Mouse (Mus musculus): Measurements from ENCODE around the gene Cfdp1. TPM values are rescaled to one million over a fixed set of nuclear protein-coding genes. Genes with fewer than 3 reads are reported as not detected.

Cfdp1 gene
- total RNA-seq, 2 experiments from 2014 or later: 33.4 to 35.2 TPM

DNA sequence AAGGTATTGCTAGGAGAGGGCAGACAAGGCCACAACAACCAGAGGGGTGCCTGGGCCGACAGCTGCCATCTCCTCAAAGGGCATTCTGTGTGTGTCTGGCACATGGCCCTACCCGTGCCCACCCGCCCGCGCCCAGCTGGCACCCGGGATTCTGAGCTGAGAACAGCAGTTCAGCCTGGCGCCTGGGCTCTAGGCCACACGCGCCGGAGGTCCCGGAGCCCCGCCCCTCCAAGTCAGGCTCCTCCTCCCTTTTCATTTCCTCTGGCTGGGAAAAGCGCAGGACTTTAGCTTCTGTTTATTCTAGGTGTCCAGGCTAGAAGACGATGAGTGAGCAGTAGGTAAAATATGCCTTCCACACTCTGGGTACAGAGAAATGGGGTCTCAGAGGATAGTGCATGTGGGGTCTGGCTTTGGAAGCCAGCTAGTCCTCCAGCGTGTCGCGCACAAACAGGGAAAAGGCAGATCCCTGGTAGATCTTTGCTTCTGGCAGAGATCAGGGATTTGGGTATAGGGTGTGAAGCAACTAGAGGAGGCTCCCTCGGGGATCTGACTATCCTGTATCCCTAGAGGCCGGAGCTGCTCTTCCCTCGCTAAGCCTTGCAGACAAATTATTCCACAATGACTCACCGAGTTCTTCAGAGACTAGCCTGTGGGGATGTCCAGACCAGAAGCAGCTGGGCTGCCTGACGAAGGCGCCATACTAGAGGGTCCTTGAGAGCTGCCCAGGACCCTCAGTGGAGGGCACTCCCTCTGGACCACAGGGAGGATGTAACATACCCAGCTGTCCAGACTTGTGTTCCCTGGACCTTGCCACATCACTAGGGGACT, 108.3 kb downstream of the Cfdp1 start:
- intact Hi-C loops (cut with DNase I): no loop called here
- peak; percentile 75 to 80 for DNase-seq

DNA sequence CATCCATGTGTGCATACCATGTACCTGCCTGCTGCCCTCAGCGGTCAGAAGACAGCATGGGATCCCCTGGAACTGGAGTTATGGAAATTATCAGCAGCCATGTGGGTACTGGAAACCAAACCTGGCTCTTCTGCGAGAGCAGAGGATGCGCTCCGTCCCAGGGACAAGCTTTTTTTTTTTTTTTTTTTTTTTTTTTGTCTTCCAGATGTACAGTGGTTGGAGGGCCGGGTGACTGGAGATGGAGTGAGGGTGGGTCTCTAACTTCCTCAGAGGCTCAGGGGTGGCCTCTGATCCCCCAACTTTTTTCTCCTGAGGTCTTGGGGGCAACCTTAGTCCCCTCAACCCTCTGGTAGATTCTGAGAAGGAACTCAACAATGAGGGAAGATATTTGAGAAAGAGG, 109.0 kb downstream of the Cfdp1 start:
- no peak for DNase-seq
- intact Hi-C loops (cut with DNase I): no loop called here

DNA sequence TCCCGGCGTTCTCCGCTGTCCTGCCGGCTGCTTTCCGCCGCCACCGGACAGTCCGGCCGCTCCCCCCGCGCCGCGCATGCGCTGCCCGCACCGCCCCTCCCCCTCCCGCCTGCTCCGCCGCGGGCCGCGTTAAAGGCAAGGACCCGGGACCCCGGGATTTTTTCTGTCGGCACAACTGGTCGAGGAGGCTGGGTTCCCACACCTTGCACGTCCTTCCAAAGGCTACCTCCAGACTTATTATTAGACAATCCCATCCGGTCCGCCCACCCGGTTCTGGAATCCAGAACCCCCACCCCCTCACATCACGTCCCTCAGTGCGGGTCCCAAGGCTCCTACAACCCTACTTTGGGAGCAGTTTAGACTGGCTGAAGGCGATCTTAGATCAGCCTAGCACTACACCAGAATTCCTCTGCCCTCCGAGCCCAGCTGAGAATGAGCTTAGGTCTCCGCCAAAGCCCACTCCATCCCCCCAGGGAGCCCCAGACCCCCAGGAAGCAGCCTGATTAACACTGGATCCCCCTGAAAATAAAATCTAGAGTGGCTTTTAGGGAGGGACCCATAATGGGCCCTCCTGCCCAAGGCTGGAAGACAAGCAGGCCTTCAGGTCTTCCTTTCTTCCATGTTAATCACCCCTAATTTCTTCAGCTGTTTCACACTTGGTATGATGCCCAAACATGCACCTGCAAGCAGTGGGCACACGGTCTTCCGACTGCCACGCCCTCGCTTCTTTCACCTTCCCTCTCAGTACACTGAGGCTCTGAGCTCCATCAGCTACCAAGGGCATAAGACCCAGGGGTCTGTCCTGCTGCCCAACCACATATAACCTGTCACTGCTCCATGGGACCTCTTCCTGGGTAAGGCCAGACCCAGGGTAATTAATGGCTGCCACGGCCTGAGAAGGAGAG, 110.0 kb downstream of the Cfdp1 start, which contains the start of gene Bcar1:
TSS of gene Bcar1 (minus strand) at position 18 of the 905 bp plus-strand sequence.
- DNase-seq: peak; percentile 84 to 87
- intact Hi-C loops (cut with DNase I): loop anchor here (2.0 kb wide), 2 partner anchors 17 to 27 kb away; no protein-coding TSS in a partner anchor

DNA sequence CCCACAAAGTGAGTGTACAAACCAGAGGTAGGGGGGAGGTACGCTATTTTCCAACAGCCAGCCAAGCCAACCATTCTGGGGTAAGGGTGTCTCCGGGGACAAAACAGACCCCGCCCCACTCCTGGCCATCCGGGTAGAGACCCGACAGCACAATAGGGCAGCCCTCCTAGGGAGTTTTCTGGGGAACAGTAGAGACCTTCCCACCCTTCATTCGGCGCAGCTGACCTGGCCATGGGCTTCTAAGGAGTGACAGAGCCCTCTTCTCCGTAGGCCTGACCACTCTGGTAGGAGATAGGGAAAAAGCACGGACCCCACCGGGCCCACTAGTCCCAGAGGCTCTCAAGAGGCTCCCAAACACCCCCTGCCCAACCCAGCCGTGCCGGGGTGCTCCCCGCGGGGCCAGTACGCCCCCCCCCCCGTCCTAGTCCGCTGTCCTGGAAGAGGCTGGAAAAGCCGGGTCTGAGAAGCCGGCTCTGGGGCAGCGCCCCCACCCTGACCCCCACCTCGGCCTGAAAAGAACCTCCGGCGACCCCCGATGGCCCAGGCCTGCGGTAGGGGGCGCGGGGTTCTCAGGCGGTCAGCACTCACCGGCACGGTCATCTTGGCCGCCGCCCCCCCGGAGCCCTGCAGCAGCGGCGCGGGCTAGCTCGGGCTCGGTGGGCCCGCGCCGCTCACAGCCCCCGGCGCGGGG, 110.8 kb downstream of the Cfdp1 start:
- no peak for DNase-seq
- intact Hi-C loops (cut with DNase I): loop anchor here (2.0 kb wide), 2 partner anchors 16 to 26 kb away; no protein-coding TSS in a partner anchor

DNA sequence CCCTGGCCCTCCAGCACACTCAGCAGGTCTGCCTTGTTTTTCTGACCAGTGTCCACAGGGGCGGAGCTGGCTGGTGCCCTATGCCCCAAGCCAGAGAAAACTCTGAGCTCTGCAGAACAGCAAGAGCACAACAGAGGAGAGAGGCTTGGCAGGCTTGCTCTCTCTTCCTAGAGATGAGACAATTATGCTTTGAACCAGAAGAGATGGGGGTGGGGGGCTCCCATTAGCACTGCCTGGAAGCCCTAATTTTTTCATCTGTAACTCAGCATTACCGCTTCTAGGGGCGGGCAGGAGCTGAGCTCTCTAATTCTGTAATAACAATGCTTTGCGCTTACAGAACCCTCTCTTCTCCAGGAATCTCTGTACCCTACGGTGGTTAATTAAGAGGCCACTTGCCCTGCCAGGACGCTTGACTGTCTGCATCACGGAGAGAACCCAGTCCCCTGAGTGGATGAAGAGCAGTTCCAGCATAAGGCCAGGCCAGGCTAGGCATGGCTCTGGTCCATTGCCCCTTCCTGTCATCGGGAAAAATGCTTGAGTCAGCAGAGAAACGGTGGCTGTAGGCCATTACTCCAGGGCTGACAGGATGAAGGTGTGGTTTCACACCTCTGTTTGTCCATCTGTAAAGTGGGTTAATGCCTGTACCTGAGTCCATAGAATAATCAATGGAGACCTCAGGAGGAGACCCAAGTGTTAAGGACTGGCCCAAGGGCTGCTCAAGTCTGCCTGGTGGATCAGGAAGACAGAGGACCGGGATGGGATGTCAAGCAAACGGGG, 111.6 kb downstream of the Cfdp1 start:
- DNase-seq: no peak
- intact Hi-C loops (cut with DNase I): loop anchor here (2.0 kb wide), 2 partner anchors 16 to 26 kb away; no protein-coding TSS in a partner anchor

DNA sequence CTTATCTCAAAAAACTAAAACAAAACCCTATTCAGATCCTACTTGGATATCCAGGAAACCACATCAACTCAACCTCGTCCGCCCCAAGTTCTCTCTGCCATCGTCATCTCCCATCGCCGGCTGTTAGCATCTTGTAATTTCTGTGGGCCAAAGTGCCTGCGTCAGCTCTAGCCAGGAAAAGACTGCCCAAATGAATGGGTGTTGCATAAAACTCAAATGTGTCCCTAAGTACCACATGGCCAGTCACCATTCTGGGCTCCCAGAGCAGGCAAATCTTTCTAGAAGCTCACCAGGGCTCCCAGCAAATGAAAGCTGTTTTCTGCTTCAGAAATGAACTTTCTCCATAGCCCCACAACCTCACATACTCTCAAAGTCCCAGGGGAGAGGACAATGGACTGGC, 112.5 kb downstream of the Cfdp1 start:
- DNase-seq: no peak
- intact Hi-C loops (cut with DNase I): no loop called here

DNA sequence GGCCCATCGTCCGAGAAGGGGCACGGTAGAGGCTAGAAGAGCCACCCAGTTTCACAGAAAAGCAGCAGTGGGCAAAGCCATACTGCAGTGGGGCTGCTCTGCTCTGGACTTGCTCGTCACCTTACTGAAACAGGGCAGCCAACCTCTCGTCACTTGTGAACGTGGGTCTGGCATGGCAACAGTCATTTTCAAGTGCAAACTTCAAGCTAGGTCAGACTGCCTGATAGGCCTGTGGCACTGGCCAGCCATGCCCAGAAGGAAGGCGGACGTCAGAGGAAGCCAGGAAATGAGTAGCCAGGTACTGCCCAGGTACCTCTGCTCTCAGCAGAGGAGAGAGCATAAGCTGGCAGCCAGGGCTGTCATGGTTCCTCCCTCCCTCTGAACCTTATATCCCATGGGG, 113.1 kb downstream of the Cfdp1 start:
- intact Hi-C loops (cut with DNase I): no loop called here
- no peak for DNase-seq

DNA sequence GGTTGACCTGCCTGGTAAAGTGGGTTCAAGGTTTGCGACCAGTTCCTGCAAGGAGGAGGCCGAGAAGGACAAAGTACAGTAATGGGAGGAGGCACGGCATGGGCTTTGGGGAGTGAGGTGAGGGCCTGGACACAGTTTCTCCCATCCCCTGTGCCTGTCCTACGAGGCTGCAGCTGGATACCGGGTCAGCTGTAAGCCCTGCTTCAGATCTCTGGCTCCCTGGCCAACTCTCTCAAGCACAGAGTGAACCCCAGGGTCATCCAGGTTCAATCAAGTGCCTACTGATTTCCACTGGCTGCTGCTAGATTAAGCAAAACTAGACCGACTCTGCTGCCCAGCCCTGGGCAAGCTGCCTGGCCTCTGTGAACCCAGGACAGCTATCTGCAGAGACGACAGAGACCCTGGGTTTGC, 113.8 kb downstream of the Cfdp1 start:
- intact Hi-C loops (cut with DNase I): no loop called here
- DNase-seq: no peak

DNA sequence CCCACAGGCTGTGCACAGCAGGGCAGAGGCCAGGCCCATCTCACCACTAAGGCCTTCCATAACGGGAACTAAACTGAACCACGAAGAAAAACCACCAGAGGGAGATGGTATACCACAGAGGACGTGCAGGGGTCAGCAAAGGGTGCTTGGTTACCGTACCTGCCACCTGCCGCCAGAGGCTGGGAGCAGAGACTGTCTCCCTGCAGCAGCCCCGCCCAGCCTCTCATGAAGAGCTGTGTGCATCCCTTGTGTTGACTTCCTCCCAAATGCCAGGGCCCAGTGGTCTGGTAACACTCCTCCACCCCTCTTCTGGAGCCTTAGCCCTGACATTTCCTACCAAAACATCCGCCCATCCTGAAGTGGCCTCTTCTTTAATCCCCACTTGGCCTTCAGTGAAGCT, 114.5 kb downstream of the Cfdp1 start:
- no peak for DNase-seq
- intact Hi-C loops (cut with DNase I): no loop called here

DNA sequence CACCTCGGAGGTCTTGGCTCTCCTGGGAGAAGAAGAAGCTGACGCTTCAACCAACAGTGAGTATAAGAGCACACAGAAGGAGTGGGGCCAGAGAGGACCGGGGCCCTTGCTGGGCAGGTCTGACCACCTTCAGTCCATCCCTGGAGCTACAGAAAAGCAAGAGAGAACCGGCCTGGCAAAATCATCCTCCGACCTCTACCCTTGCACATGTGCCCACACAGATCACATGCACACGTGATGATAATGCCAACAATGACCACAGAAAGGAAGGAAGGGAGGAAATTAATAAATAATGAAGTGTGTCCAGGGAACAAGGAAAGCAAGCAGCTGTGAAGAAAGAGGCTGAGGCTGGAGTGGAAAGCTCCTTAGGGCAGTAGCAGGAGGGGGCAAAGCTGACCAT, 115.2 kb downstream of the Cfdp1 start:
- intact Hi-C loops (cut with DNase I): no loop called here
- DNase-seq: no peak

DNA sequence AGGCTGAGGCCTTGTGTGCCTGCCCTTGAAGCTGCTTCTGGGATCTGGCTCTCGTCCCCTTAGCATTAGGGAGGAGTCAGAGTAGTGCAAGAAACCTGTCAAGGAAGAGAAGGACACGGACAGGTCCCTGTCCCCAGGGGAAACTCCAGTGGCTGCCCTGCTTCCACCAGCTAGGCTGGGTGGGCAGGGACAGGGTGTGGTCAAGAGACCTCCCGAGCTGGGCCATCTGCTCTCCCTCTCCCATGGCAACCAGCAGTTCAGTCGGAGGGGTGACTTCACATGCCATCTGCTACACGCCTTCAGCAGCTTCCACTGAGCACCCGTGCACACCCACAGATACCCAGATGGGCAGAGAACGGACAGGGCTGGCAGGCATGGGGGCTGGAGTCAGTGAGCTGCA, 117.8 kb downstream of the Cfdp1 start:
- intact Hi-C loops (cut with DNase I): no loop called here
- no peak for DNase-seq

DNA sequence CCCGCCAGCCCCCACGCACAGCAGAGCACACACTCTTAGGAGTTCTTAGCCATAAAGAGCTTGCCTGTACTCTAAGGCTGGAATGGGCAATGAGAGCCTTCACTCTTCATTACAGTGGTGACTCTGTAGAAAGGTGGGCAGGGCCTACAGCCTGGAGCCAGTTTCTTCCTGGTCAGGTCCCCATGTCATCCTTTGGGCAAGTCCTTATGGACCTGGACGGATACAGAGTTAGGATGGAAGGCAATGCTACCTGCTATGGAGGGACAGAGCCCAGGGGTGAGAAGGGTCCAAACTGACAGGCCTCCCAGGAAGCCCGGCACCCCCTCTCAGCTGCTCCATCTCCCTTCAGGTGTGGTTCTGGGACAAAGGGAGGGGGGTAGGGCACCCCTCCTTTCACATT, 118.3 kb downstream of the Cfdp1 start:
- DNase-seq: no peak
- intact Hi-C loops (cut with DNase I): no loop called here

DNA sequence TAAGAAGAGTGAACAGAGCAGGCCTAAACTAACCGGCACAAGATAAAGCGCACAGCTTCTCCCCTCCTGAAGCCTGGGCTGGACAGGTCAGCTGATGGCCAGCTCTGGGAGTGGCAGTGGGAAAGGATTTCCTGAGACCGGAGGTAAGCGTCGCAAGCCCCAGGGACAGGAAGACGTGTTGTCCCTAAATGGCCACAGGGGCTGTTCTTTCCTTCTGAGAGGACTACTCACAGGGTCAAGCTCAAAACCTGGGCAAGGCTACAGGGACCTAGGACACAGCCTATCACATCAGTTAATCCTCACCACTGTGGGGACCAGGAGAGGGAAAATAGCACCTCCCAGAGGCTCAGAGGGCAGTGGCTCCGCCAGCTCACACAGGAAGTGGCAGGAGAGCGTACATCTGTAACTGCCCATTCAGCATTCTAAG, 118.7 kb downstream of the Cfdp1 start:
- intact Hi-C loops (cut with DNase I): no loop called here
- no peak for DNase-seq

DNA sequence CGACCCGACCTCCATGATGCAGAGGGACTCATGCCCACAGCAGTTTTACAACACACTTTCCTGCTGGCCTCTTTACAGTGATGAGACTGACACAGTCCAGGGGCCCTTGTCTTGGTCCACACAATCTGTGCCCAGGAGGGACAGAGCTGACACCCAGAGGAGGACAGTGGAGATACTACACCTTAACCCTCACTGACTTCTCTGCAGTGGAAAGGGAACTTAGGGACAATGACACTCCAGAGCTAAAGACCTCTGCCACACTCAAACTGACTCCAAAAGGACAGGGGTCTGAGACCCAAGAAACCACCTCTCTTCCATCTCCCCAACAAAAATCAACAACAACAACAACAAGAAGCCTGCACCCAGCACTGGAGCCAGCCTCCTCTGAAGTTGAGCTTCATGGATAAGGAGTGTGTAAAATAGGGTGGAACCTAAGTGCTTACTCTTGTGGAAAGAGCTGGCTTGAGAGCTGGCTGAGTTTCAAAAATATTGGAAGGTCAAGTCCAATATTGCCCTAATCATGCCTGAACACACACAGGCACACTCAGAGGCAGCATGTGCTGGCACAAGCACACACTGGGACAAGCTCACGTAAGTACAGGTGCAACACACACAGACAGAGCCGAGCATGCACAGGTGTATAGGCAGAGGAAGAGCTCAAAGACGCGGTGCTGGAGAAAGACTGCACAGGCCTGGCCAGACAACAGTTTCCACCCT, 119.7 kb downstream of the Cfdp1 start:
- DNase-seq: no peak
- intact Hi-C loops (cut with DNase I): no loop called here

DNA sequence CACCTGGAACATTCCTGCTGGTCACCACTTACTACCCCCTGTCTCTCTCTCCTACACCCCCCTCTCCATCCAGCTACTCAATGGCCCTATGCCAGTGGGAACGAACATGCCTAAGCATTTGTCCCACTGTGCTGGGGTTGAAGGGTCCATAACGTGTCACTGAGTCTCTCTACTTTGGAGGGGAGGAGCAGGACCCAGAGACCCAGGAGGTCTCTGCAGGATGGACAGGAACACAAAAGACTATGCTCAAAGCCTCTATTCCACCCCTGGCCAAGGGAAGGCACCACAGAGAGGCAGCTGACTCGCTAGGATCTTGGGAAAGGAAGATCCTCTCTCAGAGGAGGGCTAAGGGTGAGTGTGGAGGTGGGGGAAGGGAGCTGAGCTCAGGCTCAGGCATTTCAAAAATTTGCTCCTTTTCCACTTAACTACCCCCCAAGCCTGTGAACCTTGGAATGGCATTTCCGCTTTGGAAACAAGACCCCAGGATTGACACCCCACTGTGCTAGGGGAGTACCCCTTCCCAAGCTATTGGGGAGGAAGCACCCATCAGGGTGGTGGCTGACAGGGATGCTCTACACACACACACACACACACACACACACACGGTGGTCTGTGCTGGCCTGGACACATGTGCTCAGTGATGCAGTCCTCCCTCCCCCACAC, 120.4 kb downstream of the Cfdp1 start:
- intact Hi-C loops (cut with DNase I): no loop called here

DNA sequence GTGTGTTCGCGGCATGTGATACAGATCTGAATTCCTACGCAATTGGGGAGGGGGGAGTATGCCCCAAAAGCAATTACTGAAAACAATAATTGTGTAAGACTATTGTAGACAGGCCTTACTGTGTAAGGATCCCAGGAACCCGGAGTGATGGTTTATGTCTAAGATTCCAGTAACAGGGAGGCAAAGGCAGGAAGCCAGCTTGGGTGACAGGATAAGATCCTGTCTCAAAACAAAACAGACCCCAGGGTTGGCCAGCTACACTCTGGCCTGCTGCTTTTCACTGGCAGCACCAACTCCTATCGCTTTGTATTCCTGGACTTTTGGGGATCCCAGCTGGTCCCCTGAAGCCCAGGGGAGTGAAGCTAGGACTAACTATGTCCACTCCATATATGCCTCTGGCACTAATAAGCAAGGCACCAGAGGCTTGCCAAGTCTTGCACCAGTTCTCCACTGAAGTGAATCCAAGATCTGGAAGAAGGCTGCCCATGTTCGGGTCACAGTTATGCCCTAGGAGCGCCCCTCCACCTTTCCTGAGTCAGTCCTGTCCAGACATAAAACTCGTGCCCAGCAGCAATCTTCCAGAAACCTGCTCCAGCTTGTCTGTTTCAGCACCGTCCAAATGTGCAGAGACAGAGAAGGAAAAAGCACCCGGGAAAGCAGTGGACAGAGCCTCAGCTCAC, 121.5 kb downstream of the Cfdp1 start:
- no peak for DNase-seq
- intact Hi-C loops (cut with DNase I): no loop called here

More for the DNA sequence above, 120.4 kb downstream of the Cfdp1 start:
- DNase-seq: no peak

DNA sequence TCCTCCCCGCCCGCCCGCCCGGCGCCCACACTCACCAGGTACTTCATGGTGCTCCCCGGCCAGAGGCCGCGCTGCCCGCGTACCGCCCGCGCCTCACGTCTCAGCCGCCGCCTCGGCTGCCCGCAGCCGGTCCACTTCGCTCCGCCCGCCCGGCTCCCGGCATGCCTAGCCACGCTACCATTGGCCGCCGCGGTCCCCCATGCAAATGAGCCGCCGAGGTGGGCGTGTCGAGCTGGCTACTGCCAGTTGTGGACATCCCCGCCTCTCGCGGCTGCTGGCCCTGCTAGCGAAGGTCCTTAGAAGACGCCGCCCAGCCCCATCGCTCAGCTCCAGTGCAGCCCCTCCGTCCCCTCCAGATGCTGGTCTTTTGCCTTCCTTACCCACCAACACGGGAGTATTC, 122.1 kb downstream of the Cfdp1 start:
- peak; percentile 97 for DNase-seq
- intact Hi-C loops (cut with DNase I): no loop called here

All from heart, postnatal 36 days (tissue).